Mouse (Mus musculus) G1E (cell line): ENCODE measurements around the gene Amz1.

Source experiments
- CTCF ChIP-seq: IDR thresholded peaks from 2 replicates; pipeline ENCODE4 v1.5.1; 2012; ENCODE audit warnings: low read depth, low read length, inconsistent platforms, mixed read lengths
- GATA1 ChIP-seq: IDR thresholded peaks from 2 replicates; pipeline ENCODE4 v1.6.1; 2012; ENCODE audit warnings: borderline replicate concordance, low read length, inconsistent platforms, mixed read lengths
- POLR2AphosphoS5 ChIP-seq: IDR thresholded peaks from 2 replicates; pipeline ENCODE4 v1.6.1; 2012; ENCODE audit warnings: low read depth, low read length, inconsistent platforms; ENCODE audit not compliant: insufficient replicate concordance

DNA sequence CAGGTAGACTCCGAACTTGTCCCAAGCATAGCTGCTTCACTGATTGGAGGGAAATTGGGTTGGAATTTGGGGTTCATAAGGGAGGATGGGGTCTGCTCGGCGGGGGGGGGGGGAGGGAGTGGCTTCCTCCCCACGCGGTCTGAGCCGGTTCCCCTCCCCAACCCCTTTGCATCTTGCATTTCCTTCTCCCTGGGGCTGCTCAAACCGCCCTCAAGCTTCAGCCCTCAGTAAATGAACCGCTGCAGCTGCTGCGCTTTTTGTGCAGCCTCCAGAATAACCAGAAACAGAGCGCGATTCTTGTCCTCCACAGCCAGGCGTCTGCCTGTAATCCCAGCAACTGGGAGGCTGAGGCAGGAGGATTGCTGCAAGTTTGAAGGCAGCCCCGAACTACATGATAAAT lies 12.2 kb downstream of the Amz1 start:
- TF ChIP-seq CTCF (no peak), GATA1 (no peak), POLR2AphosphoS5 (no peak)
